Mouse (Mus musculus) common myeloid progenitor, adult 5-6 weeks (primary cell): ENCODE data around the gene Serpinb3b. TPM values are rescaled to one million over a fixed set of nuclear protein-coding genes. Genes with fewer than 3 reads are reported as not detected.
A peak's percentile ranks its signal among the peaks of the same experiment; 100 is the strongest.
"Not testable (repeated sequence)": the region's sequence is repeated elsewhere in the genome, so short reads cannot be mapped to it uniquely, and the experiment has no call there.

Source experiments
- ATAC-seq: replicated peaks from 2 replicates; pipeline ENCODE4 v1.8.0; 2016; ENCODE audit warnings: low read depth, mild to moderate bottlenecking, moderate TSS enrichment, inconsistent platforms; ENCODE audit not compliant: poor library complexity, severe bottlenecking
- total RNA-seq: library from RNA; stranded (forward); fragments of 200-1000, 187-1606 nt; gene quantifications from 2 replicates; pipeline ENCODE4 v1.2.3, GENCODE M21; 2017

Gene Serpinb3b
- not detected in 2 replicates for total RNA-seq

- not testable (repeated sequence) for ATAC-seq
These were observed at the start of gene Serpinb3b, which contains the start of gene Serpinb3c for GRCm38 (mm10) chr1:107278261-107278660. Gene Serpinb3b, minus strand, starts transcription at chr1:107278361. Gene Serpinb3c, minus strand, starts transcription at chr1:107278371.

GRCm38 (mm10) chr1:107243170-107243569 is 35.0 kb downstream of the Serpinb3b start:
- ATAC-seq, result peak; percentile 95

GRCm38 (mm10) chr1:107217276-107217675 is 60.9 kb downstream of the Serpinb3b start:
- not testable (repeated sequence) for ATAC-seq

GRCm38 (mm10) chr1:107127453-107127852 is 150.7 kb downstream of the Serpinb3b start:
- ATAC-seq, result peak; percentile 94

Other genes with a start within 250 kb of the Serpinb3b start
- gene Serpinb3a, start 226.1 kb downstream of the Serpinb3b start, total RNA-seq, result not detected in 2 replicates
- not detected in 2 replicates for gene Serpinb3d, start 194.9 kb downstream of the Serpinb3b start, total RNA-seq
- gene Serpinb3c, start within 50 bp of the Serpinb3b start, total RNA-seq, result not detected in 2 replicates
- not detected in 2 replicates for gene Serpinb11, start 82.8 kb upstream of the Serpinb3b start, total RNA-seq
- not detected in 2 replicates for gene Serpinb7, start 121.3 kb upstream of the Serpinb3b start, total RNA-seq
- not detected in 2 replicates for gene Serpinb2, start 233.1 kb upstream of the Serpinb3b start, total RNA-seq